Mouse (Mus musculus) brain, embryonic 14.5 days (tissue): Measurements from ENCODE around the gene Il15ra.

Source experiments
- CTCF ChIP-seq: fragments of 200-500 bp; IDR thresholded peaks from 2 replicates; pipeline ENCODE4 v1.5.1; 2012; ENCODE audit warnings: inconsistent platforms, mild to moderate bottlenecking, moderate library complexity, borderline replicate concordance; ENCODE audit not compliant: insufficient read depth, insufficient read length; ENCODE audit errors: extremely low read depth
- POLR2A ChIP-seq: fragments of 200-500 bp; IDR thresholded peaks from 2 replicates; pipeline ENCODE4 v1.6.1; 2012; ENCODE audit warnings: mild to moderate bottlenecking, inconsistent platforms, borderline replicate concordance; ENCODE audit not compliant: poor library complexity, insufficient read depth, insufficient read length, severe bottlenecking; ENCODE audit errors: extremely low read depth

GRCm38 (mm10) chr2:11686512-11686911 lies 18.6 kb upstream of the Il15ra start:
- TF ChIP-seq CTCF = no peak
- no peak for TF ChIP-seq POLR2A
